Mouse (Mus musculus): Measurements from ENCODE around the gene Ripor2. TPM values are rescaled to one million over a fixed set of nuclear protein-coding genes. Genes with fewer than 3 reads are reported as not detected.
A peak's percentile ranks its signal among the peaks of the same experiment; 100 is the strongest.

The Ripor2 gene
- polyA plus RNA-seq, 1 experiment, result 34.3 TPM

- H3K4me3 ChIP-seq (ENCODE audit: control insufficient read depth, insufficient read depth, low read length), result no peak overlapping the region
- H3K27ac ChIP-seq (ENCODE audit: control insufficient read depth, insufficient read depth, low read length), result peak overlapping the region; percentile 82; the same call in 1 of the 2 replicates
- TF ChIP-seq CTCF (IDR thresholded peaks at IDR 0.05; ENCODE audit: borderline replicate concordance, control insufficient read depth, extremely low read depth, insufficient read depth, low read length, poor library complexity), result no peak
- peak; percentile 41 for DNase-seq
- peaks cover 55% of the 10 kb centered on the region for H3K4me1 ChIP-seq (replicated peaks; ENCODE audit: control insufficient read depth, insufficient read depth, low read length)
- H3K36me3 ChIP-seq (ENCODE audit: control insufficient read depth, insufficient read depth, low read length), result no peaks in the 10 kb centered on the region
- no peaks in the 10 kb centered on the region for H3K27me3 ChIP-seq (ENCODE audit: control insufficient read depth, insufficient read depth, low read length)
Measured at GRCm38 (mm10) chr13:24548911-24549310, 33.1 kb upstream of the Ripor2 start.

DNA sequence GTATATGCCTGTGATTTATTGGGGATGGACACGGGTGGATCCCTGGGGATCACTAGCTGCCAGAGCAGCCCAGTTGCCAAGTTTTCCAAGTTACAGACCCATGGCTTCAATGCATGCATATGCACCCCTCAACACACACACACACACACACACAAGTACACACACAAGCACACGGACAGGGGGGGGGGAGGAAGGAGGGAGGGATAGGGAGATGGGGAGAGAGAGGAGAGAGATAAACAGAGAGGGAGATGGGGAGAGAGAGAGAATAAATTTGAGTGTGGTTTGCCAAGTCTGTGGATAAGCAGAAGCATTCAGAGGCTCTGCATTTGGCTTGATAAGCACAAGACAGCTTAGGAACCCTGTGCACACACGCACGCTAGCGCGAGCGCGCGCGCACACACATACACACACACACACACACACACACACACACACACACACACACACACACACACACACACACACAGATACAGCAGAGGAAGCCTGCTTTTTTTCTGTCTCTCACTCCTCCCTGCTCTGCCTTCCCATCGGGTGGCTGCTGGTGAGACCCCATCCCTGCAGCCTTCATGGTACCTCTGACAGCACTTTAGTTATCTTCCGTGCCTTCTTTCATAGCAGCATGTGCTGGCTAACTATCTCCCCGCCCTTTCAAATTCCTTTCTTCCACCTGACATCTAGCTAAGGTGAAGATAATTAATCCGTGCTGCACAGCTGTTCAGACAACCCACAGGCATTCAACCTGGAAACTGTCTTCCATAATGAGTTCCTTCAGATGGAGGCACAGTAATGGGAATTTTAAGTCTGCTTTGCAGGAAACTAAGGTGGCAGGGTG lies 30.7 kb upstream of the Ripor2 start:
- Histone ChIP-seq H3K27me3 (ENCODE audit: control insufficient read depth, insufficient read depth, low read length) (no peaks in the 10 kb centered on the region), H3K4me3 (ENCODE audit: control insufficient read depth, insufficient read depth, low read length) (no peak overlapping the region), H3K4me1 (replicated peaks; ENCODE audit: control insufficient read depth, insufficient read depth, low read length) (peaks cover 51% of the 10 kb centered on the region), H3K36me3 (ENCODE audit: control insufficient read depth, insufficient read depth, low read length) (no peaks in the 10 kb centered on the region), H3K27ac (ENCODE audit: control insufficient read depth, insufficient read depth, low read length) (0 out of 2 replicates have a peak overlapping the region, but pooled peaks have one; percentile 6)
- 64% methylated on average over 14 of the region's 14 CpGs for WGBS
- no peak for DNase-seq
- TF ChIP-seq CTCF (IDR thresholded peaks at IDR 0.05; ENCODE audit: borderline replicate concordance, control insufficient read depth, extremely low read depth, insufficient read depth, low read length, poor library complexity) (no peak), POLR2A (IDR thresholded peaks at IDR 0.05; ENCODE audit: control insufficient read depth, extremely low read depth, insufficient read depth, low read length, poor library complexity) (no peak)

- Histone ChIP-seq H3K27me3 (ENCODE audit: control insufficient read depth, insufficient read depth, low read length) (no peaks in the 10 kb centered on the region), H3K4me1 (replicated peaks; ENCODE audit: control insufficient read depth, insufficient read depth, low read length) (peaks cover 46% of the 10 kb centered on the region), H3K36me3 (ENCODE audit: control insufficient read depth, insufficient read depth, low read length) (no peaks in the 10 kb centered on the region), H3K27ac (ENCODE audit: control insufficient read depth, insufficient read depth, low read length) (no peak overlapping the region), H3K4me3 (ENCODE audit: control insufficient read depth, insufficient read depth, low read length) (no peak overlapping the region)
- DNase-seq, result no peak
- 94% methylated on average over 4 of the region's 4 CpGs for WGBS
- TF ChIP-seq CTCF (IDR thresholded peaks at IDR 0.05; ENCODE audit: borderline replicate concordance, control insufficient read depth, extremely low read depth, insufficient read depth, low read length, poor library complexity) (no peak), POLR2A (IDR thresholded peaks at IDR 0.05; ENCODE audit: control insufficient read depth, extremely low read depth, insufficient read depth, low read length, poor library complexity) (no peak)
Measured at GRCm38 (mm10) chr13:24552039-24552438, 29.9 kb upstream of the Ripor2 start.

GRCm38 (mm10) chr13:24561391-24561790 lies 20.6 kb upstream of the Ripor2 start:
- H3K4me1 ChIP-seq (replicated peaks; ENCODE audit: control insufficient read depth, insufficient read depth, low read length), result peaks cover 8% of the 10 kb centered on the region
- H3K27ac ChIP-seq (ENCODE audit: control insufficient read depth, insufficient read depth, low read length), result no peak overlapping the region
- TF ChIP-seq POLR2A (IDR thresholded peaks at IDR 0.05; ENCODE audit: control insufficient read depth, extremely low read depth, insufficient read depth, low read length, poor library complexity), result no peak
- no peak for TF ChIP-seq CTCF (IDR thresholded peaks at IDR 0.05; ENCODE audit: borderline replicate concordance, control insufficient read depth, extremely low read depth, insufficient read depth, low read length, poor library complexity)
- whole genome bisulfite sequencing, result 54% methylated on average over 5 of the region's 5 CpGs
- H3K36me3 ChIP-seq (ENCODE audit: control insufficient read depth, insufficient read depth, low read length), result no peaks in the 10 kb centered on the region
- no peaks in the 10 kb centered on the region for H3K27me3 ChIP-seq (ENCODE audit: control insufficient read depth, insufficient read depth, low read length)
- H3K4me3 ChIP-seq (ENCODE audit: control insufficient read depth, insufficient read depth, low read length), result no peak overlapping the region
- DNase-seq, result no peak

GRCm38 (mm10) chr13:24564706-24565105 lies 17.3 kb upstream of the Ripor2 start:
- H3K27ac ChIP-seq (ENCODE audit: control insufficient read depth, insufficient read depth, low read length), result no peak overlapping the region
- no peak for DNase-seq
- TF ChIP-seq CTCF (IDR thresholded peaks at IDR 0.05; ENCODE audit: borderline replicate concordance, control insufficient read depth, extremely low read depth, insufficient read depth, low read length, poor library complexity), result no peak
- no peak for TF ChIP-seq POLR2A (IDR thresholded peaks at IDR 0.05; ENCODE audit: control insufficient read depth, extremely low read depth, insufficient read depth, low read length, poor library complexity)
- H3K27me3 ChIP-seq (ENCODE audit: control insufficient read depth, insufficient read depth, low read length), result no peaks in the 10 kb centered on the region
- H3K4me3 ChIP-seq (ENCODE audit: control insufficient read depth, insufficient read depth, low read length), result no peak overlapping the region
- H3K4me1 ChIP-seq (replicated peaks; ENCODE audit: control insufficient read depth, insufficient read depth, low read length), result peaks cover 8% of the 10 kb centered on the region
- H3K36me3 ChIP-seq (ENCODE audit: control insufficient read depth, insufficient read depth, low read length), result no peaks in the 10 kb centered on the region
- WGBS, result 96% methylated on average over 8 of the region's 8 CpGs

- no peak overlapping the region for H3K27ac ChIP-seq (ENCODE audit: control insufficient read depth, insufficient read depth, low read length)
- H3K27me3 ChIP-seq (ENCODE audit: control insufficient read depth, insufficient read depth, low read length), result no peaks in the 10 kb centered on the region
- TF ChIP-seq CTCF (IDR thresholded peaks at IDR 0.05; ENCODE audit: borderline replicate concordance, control insufficient read depth, extremely low read depth, insufficient read depth, low read length, poor library complexity) (no peak), POLR2A (IDR thresholded peaks at IDR 0.05; ENCODE audit: control insufficient read depth, extremely low read depth, insufficient read depth, low read length, poor library complexity) (no peak)
- peaks cover 6% of the 10 kb centered on the region for H3K4me1 ChIP-seq (replicated peaks; ENCODE audit: control insufficient read depth, insufficient read depth, low read length)
- WGBS, result 90% methylated on average over 8 of the region's 8 CpGs
- no peak for DNase-seq
- no peak overlapping the region for H3K4me3 ChIP-seq (ENCODE audit: control insufficient read depth, insufficient read depth, low read length)
- no peaks in the 10 kb centered on the region for H3K36me3 ChIP-seq (ENCODE audit: control insufficient read depth, insufficient read depth, low read length)
Measured at GRCm38 (mm10) chr13:24565230-24565949, 16.6 kb upstream of the Ripor2 start.
